Mouse (Mus musculus) limb, embryonic 10.5 days (tissue): ENCODE measurements around the gene Ripor1. TPM values are rescaled to one million over a fixed set of nuclear protein-coding genes. Genes with fewer than 3 reads are reported as not detected.
"Not testable (repeated sequence)": the region's sequence is repeated elsewhere in the genome, so short reads cannot be mapped to it uniquely, and the experiment has no call there.

ENCODE experiments used
- DNase-seq: peaks from one replicate; pipeline ENCODE4 v3.0.0-alpha.2; 2017; ENCODE audit warnings: low spot score
- H3K27ac ChIP-seq: fragments of 300-500 bp; sonication (generic); 2 replicates; pipeline ENCODE4 v1.5.1; 2016; ENCODE audit warnings: mild to moderate bottlenecking
- H3K27me3 ChIP-seq: fragments of 300-500 bp; sonication (generic); 2 replicates; pipeline ENCODE4 v1.6.1; 2016; ENCODE audit warnings: low read depth, mild to moderate bottlenecking; ENCODE audit not compliant: poor library complexity, severe bottlenecking
- H3K36me3 ChIP-seq: fragments of 300-500 bp; sonication (generic); 2 replicates; pipeline ENCODE4 v1.6.1; 2016; ENCODE audit warnings: mild to moderate bottlenecking, moderate library complexity
- H3K4me1 ChIP-seq: fragments of 300-500 bp; sonication (generic); 2 replicates; pipeline ENCODE4 v1.6.1; 2016
- H3K4me3 ChIP-seq: fragments of 300-500 bp; sonication (generic); 2 replicates; pipeline ENCODE4 v1.5.1; 2016; ENCODE audit warnings: mild to moderate bottlenecking, moderate library complexity
- H3K9me3 ChIP-seq: fragments of 300-500 bp; sonication (generic); replicated peaks from 2 replicates; pipeline ENCODE4 v1.6.1; 2016; ENCODE audit warnings: mild to moderate bottlenecking
- WGBS: fragments of 180-500 bp; shearing (Covaris S2); methylation state at CpG from one replicate; pipeline ENCODE4 v1.1.7; 2016; 5-methylcytosine and 5-hydroxymethylcytosine counted together
- polyA plus RNA-seq: library from polyadenylated mRNA; unstranded; fragments of >200 nt; fragmentation: Nextera tagmentation; extraction: Ambion mirVana; gene quantifications from 2 replicates; pipeline ENCODE4 v1.2.1, GENCODE M21; 2016

Ripor1 gene
- polyA plus RNA-seq, result 17.5 and 18.0 TPM in 2 replicates

- Histone ChIP-seq H3K9me3 (no peaks in the 10 kb centered on the region), H3K36me3 (no peaks in the 10 kb centered on the region; the same call in 1 of the 2 replicates), H3K4me3 (peak within 1 kb of the TSS; percentile 90), H3K27ac (peak within 1 kb of the TSS; percentile 88), H3K4me1 (peaks cover 38% of the 10 kb centered on the region), H3K27me3 (no peaks in the 10 kb centered on the region)
- whole genome bisulfite sequencing, result under 1% methylated on average over 40 of the region's 42 CpGs
- DNase-seq, result peak; percentile 88
These were observed at the start of gene Ripor1 for GRCm38 (mm10) chr8:105604804-105605381. Gene Ripor1, plus strand, starts transcription at chr8:105605255.

GRCm38 (mm10) chr8:105562863-105563262 lies 42.2 kb upstream of the Ripor1 start:
- WGBS, result 87% methylated on average over 3 of the region's 3 CpGs
- H3K4me1 ChIP-seq, result peaks cover 25% of the 10 kb centered on the region
- DNase-seq, result no peak

GRCm38 (mm10) chr8:105563871-105564270 lies 41.2 kb upstream of the Ripor1 start:
- 79% methylated on average over 1 of the region's 1 CpGs for WGBS
- peaks cover 18% of the 10 kb centered on the region for H3K27me3 ChIP-seq
- H3K4me3 ChIP-seq, result no peak overlapping the region
- H3K9me3 ChIP-seq, result no peaks in the 10 kb centered on the region
- DNase-seq, result no peak
- no peak overlapping the region for H3K27ac ChIP-seq
- H3K36me3 ChIP-seq, result 0 out of 2 replicates have a peak, but pooled peaks cover 4% of the 10 kb centered on the region
- peaks cover 25% of the 10 kb centered on the region for H3K4me1 ChIP-seq

More at GRCm38 (mm10) chr8:105562863-105563262, 42.2 kb upstream of the Ripor1 start:
- H3K27ac ChIP-seq, result no peak overlapping the region
- H3K27me3 ChIP-seq, result peaks cover 15% of the 10 kb centered on the region
- 0 out of 2 replicates have a peak, but pooled peaks cover 4% of the 10 kb centered on the region for H3K36me3 ChIP-seq
- no peak overlapping the region for H3K4me3 ChIP-seq
- no peaks in the 10 kb centered on the region for H3K9me3 ChIP-seq

- Histone ChIP-seq H3K27me3 (peaks cover 18% of the 10 kb centered on the region), H3K4me1 (peaks cover 25% of the 10 kb centered on the region), H3K27ac (peak overlapping the region; percentile 85; the same call in 1 of the 2 replicates), H3K4me3 (peak overlapping the region; percentile 94)
- not testable (repeated sequence) for H3K36me3 ChIP-seq, DNase-seq, H3K9me3 ChIP-seq
- WGBS, result 88% methylated on average over 9 of the region's 9 CpGs
These were observed 40.4 kb upstream of the Ripor1 start for GRCm38 (mm10) chr8:105564573-105565229.

- no peaks in the 10 kb centered on the region for H3K9me3 ChIP-seq
- peak overlapping the region; percentile 85 for H3K27ac ChIP-seq
- no peak for DNase-seq
- H3K4me3 ChIP-seq, result peak overlapping the region; percentile 94
- WGBS, result under 1% methylated on average over 31 of the region's 31 CpGs
- H3K27me3 ChIP-seq, result peaks cover 18% of the 10 kb centered on the region
- 0 out of 2 replicates have a peak, but pooled peaks cover 4% of the 10 kb centered on the region for H3K36me3 ChIP-seq
- peaks cover 25% of the 10 kb centered on the region for H3K4me1 ChIP-seq
These were observed 39.6 kb upstream of the Ripor1 start for GRCm38 (mm10) chr8:105565401-105565881.

- Histone ChIP-seq H3K9me3 (no peaks in the 10 kb centered on the region), H3K4me3 (peak within 1 kb of the TSS; percentile 94), H3K4me1 (peaks cover 25% of the 10 kb centered on the region), H3K27ac (peak within 1 kb of the TSS; percentile 85), H3K27me3 (peaks cover 18% of the 10 kb centered on the region), H3K36me3 (0 out of 2 replicates have a peak, but pooled peaks cover 4% of the 10 kb centered on the region)
- DNase-seq, result peak; percentile 100
- 5% methylated on average over 53 of the region's 53 CpGs for WGBS
These were observed 38.9 kb upstream of the Ripor1 start, which contains the start of gene Atp6v0d1 for GRCm38 (mm10) chr8:105565952-105566702. Gene Atp6v0d1, minus strand, starts transcription at chr8:105566047.

- no peak for DNase-seq
- Histone ChIP-seq H3K27me3 (peaks cover 18% of the 10 kb centered on the region), H3K9me3 (no peaks in the 10 kb centered on the region), H3K4me1 (peaks cover 25% of the 10 kb centered on the region), H3K27ac (peak overlapping the region; percentile 85), H3K36me3 (0 out of 2 replicates have a peak, but pooled peaks cover 4% of the 10 kb centered on the region), H3K4me3 (peak overlapping the region; percentile 94)
- 32% methylated on average over 27 of the region's 27 CpGs for WGBS
These were observed 38.1 kb upstream of the Ripor1 start for GRCm38 (mm10) chr8:105566703-105567595.

- no peak for DNase-seq
- Histone ChIP-seq H3K4me1 (peaks cover 6% of the 10 kb centered on the region), H3K9me3 (no peaks in the 10 kb centered on the region), H3K27ac (no peak overlapping the region), H3K36me3 (no peaks in the 10 kb centered on the region), H3K4me3 (no peak overlapping the region), H3K27me3 (peaks cover 14% of the 10 kb centered on the region)
- 92% methylated on average over 9 of the region's 9 CpGs for WGBS
These were observed 33.2 kb upstream of the Ripor1 start for GRCm38 (mm10) chr8:105571810-105572209.

GRCm38 (mm10) chr8:105573427-105573826 lies 31.6 kb upstream of the Ripor1 start:
- H3K27me3 ChIP-seq, result no peaks in the 10 kb centered on the region
- H3K9me3 ChIP-seq, result no peaks in the 10 kb centered on the region
- no peaks in the 10 kb centered on the region for H3K36me3 ChIP-seq
- no peak for DNase-seq
- H3K27ac ChIP-seq, result no peak overlapping the region
- H3K4me3 ChIP-seq, result no peak overlapping the region
- no peaks in the 10 kb centered on the region for H3K4me1 ChIP-seq

GRCm38 (mm10) chr8:105574741-105575140 lies 30.3 kb upstream of the Ripor1 start:
- no peak overlapping the region for H3K4me3 ChIP-seq
- no peaks in the 10 kb centered on the region for H3K36me3 ChIP-seq
- 60% methylated on average over 6 of the region's 6 CpGs for WGBS
- no peak for DNase-seq
- H3K9me3 ChIP-seq, result no peaks in the 10 kb centered on the region
- H3K4me1 ChIP-seq, result no peaks in the 10 kb centered on the region
- H3K27me3 ChIP-seq, result no peaks in the 10 kb centered on the region
- H3K27ac ChIP-seq, result no peak overlapping the region

- 79% methylated on average over 3 of the region's 3 CpGs for WGBS
These were observed 29.5 kb upstream of the Ripor1 start for GRCm38 (mm10) chr8:105575538-105575937.

GRCm38 (mm10) chr8:105579719-105580118 lies 25.3 kb upstream of the Ripor1 start:
- Histone ChIP-seq H3K4me1 (no peaks in the 10 kb centered on the region), H3K27me3 (no peaks in the 10 kb centered on the region), H3K27ac (no peak overlapping the region), H3K4me3 (no peak overlapping the region), H3K36me3 (no peaks in the 10 kb centered on the region), H3K9me3 (no peaks in the 10 kb centered on the region)
- DNase-seq, result no peak
- 67% methylated on average over 3 of the region's 3 CpGs for WGBS

More at GRCm38 (mm10) chr8:105575538-105575937, 29.5 kb upstream of the Ripor1 start:
- H3K4me3 ChIP-seq, result no peak overlapping the region
- no peaks in the 10 kb centered on the region for H3K36me3 ChIP-seq
- H3K27me3 ChIP-seq, result no peaks in the 10 kb centered on the region
- H3K27ac ChIP-seq, result no peak overlapping the region
- DNase-seq, result no peak
- no peaks in the 10 kb centered on the region for H3K9me3 ChIP-seq
- no peaks in the 10 kb centered on the region for H3K4me1 ChIP-seq
